Mouse (Mus musculus): ENCODE measurements around the gene Gucy2c. TPM values are rescaled to one million over a fixed set of nuclear protein-coding genes. Genes with fewer than 3 reads are reported as not detected.
A peak's percentile ranks its signal among the peaks of the same experiment; 100 is the strongest.

Gucy2c gene
- polyA plus RNA-seq (2015; fragmentation: Nextera tagmentation; extraction: Ambion mirVana), result 0.04 and 0.11 TPM in 2 replicates

GRCm38 (mm10) chr6:136781377-136781986, at the start of gene Gucy2c:
Gucy2c (minus strand) TSS chr6:136781765.
- no peak within 1 kb of the TSS for H3K4me2 ChIP-seq (ENCODE audit: low read length)
- H3K36me3 ChIP-seq (ENCODE audit: insufficient read depth, low read length), result no peaks in the 10 kb centered on the region
- no peak within 1 kb of the TSS for H3K9ac ChIP-seq (ENCODE audit: low read depth, low read length)
- no peak within 1 kb of the TSS for H3K27ac ChIP-seq
- no peaks in the 10 kb centered on the region for H3K9me3 ChIP-seq (replicated peaks; ENCODE audit: low read length)
- ATAC-seq (replicated peaks; ENCODE audit: low FRiP score, low read depth) (no peak), DNase-seq (ENCODE audit: low spot score) (no peak)
- H3K4me3 ChIP-seq (replicated peaks; ENCODE audit: low read depth, low read length), result no peak within 1 kb of the TSS
- no peaks in the 10 kb centered on the region for H3K4me1 ChIP-seq (replicated peaks; ENCODE audit: insufficient read depth, low read length)
- no peaks in the 10 kb centered on the region for H3K27me3 ChIP-seq (ENCODE audit: insufficient read depth, low read length)
- WGBS, result 69% methylated on average over 20 of the region's 20 CpGs
- no peak for TF ChIP-seq CTCF (IDR thresholded peaks at IDR 0.05; ENCODE audit: low read depth)

DNA sequence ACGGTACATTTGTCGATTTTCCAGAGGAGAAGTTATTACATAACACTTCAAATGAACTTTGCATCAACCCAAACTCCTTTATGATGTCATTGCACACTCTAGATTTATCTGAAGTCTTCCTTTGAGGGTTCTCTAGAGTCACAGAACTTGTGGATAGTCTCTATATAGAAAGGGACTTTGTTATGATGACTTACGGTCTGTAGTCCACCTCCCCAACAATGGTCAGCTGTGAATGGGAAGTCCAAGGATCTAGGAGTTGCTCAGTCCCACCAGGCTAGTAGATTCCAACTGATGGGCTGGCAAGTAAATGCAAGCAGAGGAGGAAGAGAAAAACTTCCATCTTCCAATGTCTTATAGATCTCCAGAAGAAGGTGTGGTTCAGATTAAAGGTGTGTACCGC, 47.1 kb upstream of the Gucy2c start:
- Histone ChIP-seq H3K27me3 (ENCODE audit: insufficient read depth, low read length) (no peaks in the 10 kb centered on the region), H3K4me3 (replicated peaks; ENCODE audit: low read depth, low read length) (peak overlapping the region; percentile 33), H3K9ac (ENCODE audit: low read depth, low read length) (no peak overlapping the region), H3K4me1 (replicated peaks; ENCODE audit: insufficient read depth, low read length) (0 out of 2 replicates have a peak, but pooled peaks cover 5% of the 10 kb centered on the region), H3K9me3 (replicated peaks; ENCODE audit: low read length) (no peaks in the 10 kb centered on the region), H3K27ac (0 out of 2 replicates have a peak overlapping the region, but pooled peaks have one; percentile 31), H3K36me3 (ENCODE audit: insufficient read depth, low read length) (peaks cover 13% of the 10 kb centered on the region; the same call in 1 of the 2 replicates), H3K4me2 (ENCODE audit: low read length) (peak overlapping the region; percentile 56)
- TF ChIP-seq CTCF (IDR thresholded peaks at IDR 0.05; ENCODE audit: low read depth), result no peak
- ATAC-seq (replicated peaks; ENCODE audit: low FRiP score, low read depth) (no peak), DNase-seq (ENCODE audit: low spot score) (no peak)
- WGBS, result 31% methylated on average over 4 of the region's 4 CpGs

GRCm38 (mm10) chr6:136827881-136828561, 46.5 kb upstream of the Gucy2c start, which contains the start of gene Wbp11:
Wbp11 (minus strand) TSS chr6:136828233.
- Histone ChIP-seq H3K9me3 (replicated peaks; ENCODE audit: low read length) (no peaks in the 10 kb centered on the region), H3K4me3 (replicated peaks; ENCODE audit: low read depth, low read length) (peak within 1 kb of the TSS; percentile 100), H3K27me3 (ENCODE audit: insufficient read depth, low read length) (no peaks in the 10 kb centered on the region), H3K9ac (ENCODE audit: low read depth, low read length) (peak within 1 kb of the TSS; percentile 100), H3K4me1 (replicated peaks; ENCODE audit: insufficient read depth, low read length) (0 out of 2 replicates have a peak, but pooled peaks cover 5% of the 10 kb centered on the region), H3K4me2 (ENCODE audit: low read length) (peak within 1 kb of the TSS; percentile 75), H3K36me3 (ENCODE audit: insufficient read depth, low read length) (peaks cover 15% of the 10 kb centered on the region; the same call in 1 of the 2 replicates), H3K27ac (peak within 1 kb of the TSS; percentile 89)
- ATAC-seq (replicated peaks; ENCODE audit: low FRiP score, low read depth) (peak; percentile 100), DNase-seq (ENCODE audit: low spot score) (peak; percentile 100)
- TF ChIP-seq CTCF (IDR thresholded peaks at IDR 0.05; ENCODE audit: low read depth), result peak; percentile 54
- WGBS, result under 1% methylated on average over 45 of the region's 45 CpGs

DNA sequence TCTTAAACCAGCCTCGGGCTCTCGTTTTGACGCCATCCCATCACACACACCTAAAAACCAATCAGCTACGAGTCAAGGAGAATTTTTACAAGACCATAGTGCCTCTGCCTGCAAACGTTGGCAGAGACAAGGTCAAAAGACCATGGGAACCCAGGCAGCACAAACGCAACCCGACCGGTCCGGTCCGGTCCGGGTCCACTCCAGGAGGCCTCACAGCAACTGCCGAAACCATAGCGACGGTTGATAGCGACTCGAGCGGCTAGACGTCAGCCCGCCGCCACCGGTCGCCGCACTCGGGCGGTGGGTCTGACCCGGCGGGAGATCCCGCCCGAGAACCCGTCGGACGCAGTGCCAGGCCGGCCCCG, 45.9 kb upstream of the Gucy2c start, which contains the start of gene BC049715:
Gene BC049715 (plus strand): TSS at position 111 of the 365 bp plus-strand sequence.
- ATAC-seq (replicated peaks; ENCODE audit: low FRiP score, low read depth) (peak; percentile 45), DNase-seq (ENCODE audit: low spot score) (no peak)
- Histone ChIP-seq H3K27ac (peak within 1 kb of the TSS; percentile 89), H3K4me3 (replicated peaks; ENCODE audit: low read depth, low read length) (peak within 1 kb of the TSS; percentile 100), H3K9ac (ENCODE audit: low read depth, low read length) (peak within 1 kb of the TSS; percentile 100), H3K4me2 (ENCODE audit: low read length) (peak within 1 kb of the TSS; percentile 75), H3K27me3 (ENCODE audit: insufficient read depth, low read length) (no peaks in the 10 kb centered on the region), H3K36me3 (ENCODE audit: insufficient read depth, low read length) (peaks cover 20% of the 10 kb centered on the region; the same call in 1 of the 2 replicates), H3K4me1 (replicated peaks; ENCODE audit: insufficient read depth, low read length) (0 out of 2 replicates have a peak, but pooled peaks cover 5% of the 10 kb centered on the region), H3K9me3 (replicated peaks; ENCODE audit: low read length) (no peaks in the 10 kb centered on the region)
- no peak for TF ChIP-seq CTCF (IDR thresholded peaks at IDR 0.05; ENCODE audit: low read depth)
- WGBS, result under 1% methylated on average over 34 of the region's 34 CpGs

DNA sequence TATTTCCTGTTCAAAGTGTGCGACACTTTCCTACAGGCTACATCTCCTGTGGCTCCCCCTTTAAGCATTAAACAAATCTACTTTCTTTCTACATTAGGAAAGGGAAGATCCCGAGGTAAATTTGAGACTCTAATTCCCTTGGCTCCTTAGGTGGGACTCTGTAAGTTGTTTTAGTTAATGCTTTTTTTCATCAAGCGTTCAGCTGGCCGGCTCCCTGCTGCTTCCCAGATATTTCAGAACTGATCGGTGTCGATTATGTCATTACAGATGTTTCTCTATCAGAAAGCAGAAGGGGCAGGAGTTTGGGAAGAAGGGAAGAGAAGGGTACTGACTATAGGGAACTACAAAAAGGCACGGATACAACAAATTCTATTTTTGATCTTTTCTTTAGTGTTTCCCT, 45.6 kb upstream of the Gucy2c start:
- H3K4me2 ChIP-seq (ENCODE audit: low read length), result peak overlapping the region; percentile 75
- peaks cover 24% of the 10 kb centered on the region; the same call in 1 of the 2 replicates for H3K36me3 ChIP-seq (ENCODE audit: insufficient read depth, low read length)
- DNase-seq (ENCODE audit: low spot score), result no peak
- ATAC-seq (replicated peaks; ENCODE audit: low FRiP score, low read depth), result no peak
- 14% methylated on average over 7 of the region's 7 CpGs for WGBS
- no peak for TF ChIP-seq CTCF (IDR thresholded peaks at IDR 0.05; ENCODE audit: low read depth)
- H3K27ac ChIP-seq, result no peak overlapping the region
- no peaks in the 10 kb centered on the region for H3K9me3 ChIP-seq (replicated peaks; ENCODE audit: low read length)
- peak overlapping the region; percentile 100 for H3K9ac ChIP-seq (ENCODE audit: low read depth, low read length)
- H3K27me3 ChIP-seq (ENCODE audit: insufficient read depth, low read length), result no peaks in the 10 kb centered on the region
- H3K4me3 ChIP-seq (replicated peaks; ENCODE audit: low read depth, low read length), result peak overlapping the region; percentile 100
- H3K4me1 ChIP-seq (replicated peaks; ENCODE audit: insufficient read depth, low read length), result 0 out of 2 replicates have a peak, but pooled peaks cover 5% of the 10 kb centered on the region

DNA sequence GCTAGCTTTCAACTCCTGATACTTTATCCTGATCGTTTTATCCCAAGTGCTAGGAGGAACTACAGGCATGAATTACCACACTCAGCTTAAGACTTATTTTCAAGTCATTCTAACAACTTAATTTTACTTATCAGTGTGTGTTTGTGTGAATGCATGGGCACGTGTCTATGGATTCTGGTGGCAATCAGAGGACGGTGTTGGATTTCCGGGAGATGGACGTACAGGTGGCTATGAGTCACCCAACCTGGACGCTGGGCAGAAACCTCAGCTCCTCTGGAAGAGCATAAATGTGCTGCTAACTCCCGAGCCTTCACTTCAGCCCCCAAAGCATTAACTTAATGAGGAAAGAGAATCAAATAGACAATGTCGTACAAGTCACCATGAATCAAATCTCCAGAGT, 43.4 kb upstream of the Gucy2c start:
- 82% methylated on average over 8 of the region's 8 CpGs for WGBS
- peaks cover 45% of the 10 kb centered on the region for H3K36me3 ChIP-seq (ENCODE audit: insufficient read depth, low read length)
- ATAC-seq (replicated peaks; ENCODE audit: low FRiP score, low read depth), result no peak

More for the DNA sequence above, 43.4 kb upstream of the Gucy2c start:
- Histone ChIP-seq H3K9ac (ENCODE audit: low read depth, low read length) (no peak overlapping the region), H3K4me1 (replicated peaks; ENCODE audit: insufficient read depth, low read length) (0 out of 2 replicates have a peak, but pooled peaks cover 5% of the 10 kb centered on the region), H3K4me2 (ENCODE audit: low read length) (no peak overlapping the region), H3K9me3 (replicated peaks; ENCODE audit: low read length) (no peaks in the 10 kb centered on the region), H3K27me3 (ENCODE audit: insufficient read depth, low read length) (no peaks in the 10 kb centered on the region), H3K27ac (no peak overlapping the region), H3K4me3 (replicated peaks; ENCODE audit: low read depth, low read length) (no peak overlapping the region)
- no peak for TF ChIP-seq CTCF (IDR thresholded peaks at IDR 0.05; ENCODE audit: low read depth)
- DNase-seq (ENCODE audit: low spot score), result no peak
